Mouse (Mus musculus): Measurements from ENCODE around the gene D1Ertd622e. TPM values are rescaled to one million over a fixed set of nuclear protein-coding genes. Genes with fewer than 3 reads are reported as not detected.

D1Ertd622e gene
- polyA plus RNA-seq (2015; fragmentation: Nextera tagmentation; extraction: Ambion mirVana): 48.0 and 49.8 TPM in 2 replicates

DNA sequence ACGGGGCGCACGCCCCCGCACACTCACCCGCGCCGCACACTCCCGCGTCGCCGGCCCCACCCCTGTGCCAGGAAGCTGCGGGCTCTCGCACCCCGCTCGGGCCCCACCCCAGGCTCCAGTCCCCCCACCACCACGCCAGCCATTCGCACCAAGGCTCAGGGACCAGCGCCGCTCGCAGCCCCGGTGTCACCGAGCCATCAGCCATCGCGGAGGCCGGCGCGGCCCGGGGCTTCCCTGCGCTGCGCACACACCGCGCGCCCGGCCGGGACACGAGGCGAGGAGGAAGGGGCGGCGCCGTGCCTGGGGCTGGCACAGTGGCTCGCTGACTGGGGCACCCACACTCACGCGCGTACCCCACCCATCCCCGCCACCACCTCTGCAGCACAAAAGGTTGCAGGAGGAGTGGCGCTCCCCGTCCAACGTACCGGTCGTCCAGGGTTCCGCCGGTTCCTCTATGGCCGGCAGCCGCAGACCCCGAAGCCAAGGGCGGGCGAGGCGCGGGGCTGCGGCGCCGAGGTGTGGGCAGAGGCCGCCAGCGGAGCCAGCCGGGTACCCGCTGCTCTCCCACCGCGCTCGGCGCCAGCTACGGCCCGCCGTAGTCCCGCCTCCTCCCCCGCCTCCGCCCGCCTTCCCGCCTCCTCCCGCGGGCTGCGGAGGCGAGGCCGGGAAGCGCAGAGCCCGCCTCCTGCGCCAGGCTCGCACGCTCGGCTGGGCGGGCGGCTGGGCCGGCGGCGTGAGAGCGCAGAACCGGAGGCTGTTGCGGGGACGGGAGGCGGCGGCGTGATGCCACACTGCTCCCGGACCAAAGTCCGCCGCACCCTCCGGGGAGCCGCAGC lies at the start of gene D1Ertd622e:
TSS of gene D1Ertd622e (minus strand) at position 669 of the 836 bp plus-strand sequence.
- ATAC-seq (ENCODE audit: insufficient read depth): peak; percentile 83
- Histone ChIP-seq H3K27ac (replicated peaks) (peak within 1 kb of the TSS; percentile 98), H3K4me1 (replicated peaks) (peaks cover 32% of the 10 kb centered on the region), H3K27me3 (peaks cover 3% of the 10 kb centered on the region), H3K9me3 (replicated peaks) (no peaks in the 10 kb centered on the region), H3K4me2 (peak within 1 kb of the TSS; percentile 89), H3K36me3 (replicated peaks) (0 out of 2 replicates have a peak, but pooled peaks cover 7% of the 10 kb centered on the region), H3K4me3 (replicated peaks) (peak within 1 kb of the TSS; percentile 98), H3K9ac (peak within 1 kb of the TSS; percentile 96)
- WGBS (ENCODE audit: insufficient replicate concordance): under 1% methylated on average over 104 of the region's 106 CpGs

DNA sequence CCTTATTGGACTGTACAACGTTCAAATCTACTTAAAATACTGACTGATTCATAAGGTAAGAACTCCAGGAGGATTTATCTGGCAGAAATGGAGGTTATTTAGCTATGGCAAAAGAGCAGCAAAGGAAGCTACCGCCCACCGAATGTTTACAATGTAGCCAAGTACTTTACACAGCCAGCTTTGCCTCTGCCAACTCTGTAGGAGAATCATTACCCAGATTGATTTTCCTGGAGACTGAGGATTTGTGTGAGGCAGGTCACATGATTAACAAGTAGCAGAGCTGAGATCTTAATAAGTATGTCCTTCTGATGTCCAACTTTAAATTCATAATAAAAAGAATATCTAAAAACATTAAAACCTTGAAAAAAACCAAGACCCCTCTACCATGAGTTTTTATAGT lies 48.6 kb upstream of the D1Ertd622e start:
- Histone ChIP-seq H3K9me3 (replicated peaks) (no peaks in the 10 kb centered on the region), H3K4me3 (replicated peaks) (no peak overlapping the region), H3K9ac (no peak overlapping the region), H3K4me2 (no peak overlapping the region), H3K36me3 (replicated peaks) (peaks cover 24% of the 10 kb centered on the region), H3K27me3 (no peaks in the 10 kb centered on the region), H3K27ac (replicated peaks) (no peak overlapping the region), H3K4me1 (replicated peaks) (no peaks in the 10 kb centered on the region)
- ATAC-seq (ENCODE audit: insufficient read depth): no peak
- 80% methylated on average over 3 of the region's 3 CpGs for WGBS (ENCODE audit: insufficient replicate concordance)

- H3K27me3 ChIP-seq: no peaks in the 10 kb centered on the region
- H3K4me3 ChIP-seq (replicated peaks): no peak overlapping the region
- no peak for ATAC-seq (ENCODE audit: insufficient read depth)
- no peak overlapping the region for H3K9ac ChIP-seq
- H3K27ac ChIP-seq (replicated peaks): no peak overlapping the region
- no peaks in the 10 kb centered on the region for H3K9me3 ChIP-seq (replicated peaks)
- H3K4me2 ChIP-seq: no peak overlapping the region
- H3K36me3 ChIP-seq (replicated peaks): peaks cover 14% of the 10 kb centered on the region
- no peaks in the 10 kb centered on the region for H3K4me1 ChIP-seq (replicated peaks)
Measured at GRCm38 (mm10) chr1:97705389-97705788, 43.5 kb upstream of the D1Ertd622e start.

- H3K27ac ChIP-seq (replicated peaks): no peak overlapping the region
- no peak overlapping the region for H3K9ac ChIP-seq
- no peak for ATAC-seq (ENCODE audit: insufficient read depth)
- no peak overlapping the region for H3K4me3 ChIP-seq (replicated peaks)
- H3K9me3 ChIP-seq (replicated peaks): no peaks in the 10 kb centered on the region
- no peaks in the 10 kb centered on the region for H3K27me3 ChIP-seq
- H3K36me3 ChIP-seq (replicated peaks): peaks cover 14% of the 10 kb centered on the region
- WGBS (ENCODE audit: insufficient replicate concordance): 50% methylated on average over 1 of the region's 1 CpGs
- no peak overlapping the region for H3K4me2 ChIP-seq
- H3K4me1 ChIP-seq (replicated peaks): no peaks in the 10 kb centered on the region
Measured at GRCm38 (mm10) chr1:97704646-97705045, 42.8 kb upstream of the D1Ertd622e start.

DNA sequence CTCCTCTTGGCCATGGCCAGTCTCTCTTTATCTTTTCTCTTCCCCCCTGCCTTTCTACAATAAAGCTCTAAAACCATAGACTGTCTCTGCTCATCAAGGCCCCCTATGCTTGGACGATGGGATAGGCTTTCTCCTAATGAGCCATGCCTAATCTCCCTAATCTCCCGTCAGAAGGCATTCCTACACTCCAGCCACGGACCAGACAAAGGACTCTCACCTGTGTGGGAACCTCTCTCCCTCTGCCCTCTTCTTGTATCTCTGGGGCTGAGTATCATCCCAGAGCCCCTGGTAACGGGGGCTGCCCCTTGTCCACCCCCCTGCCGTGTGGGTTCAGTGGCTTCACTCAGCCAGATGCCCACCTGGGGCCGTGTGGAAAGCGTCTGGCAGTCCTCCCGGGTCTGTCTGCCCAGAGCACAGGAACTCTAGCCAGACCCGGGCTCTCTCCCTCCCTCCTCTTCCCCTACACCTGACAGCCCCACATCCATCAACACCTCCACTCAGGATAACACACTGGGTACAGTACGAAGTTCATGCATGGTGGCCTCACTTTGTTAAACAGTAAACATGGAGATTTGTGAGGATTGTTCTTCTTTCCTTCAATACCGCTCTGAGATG lies 37.2 kb upstream of the D1Ertd622e start:
- Histone ChIP-seq H3K36me3 (replicated peaks) (no peaks in the 10 kb centered on the region), H3K27ac (replicated peaks) (no peak overlapping the region), H3K9me3 (replicated peaks) (no peaks in the 10 kb centered on the region), H3K4me1 (replicated peaks) (no peaks in the 10 kb centered on the region), H3K4me3 (replicated peaks) (no peak overlapping the region), H3K9ac (no peak overlapping the region), H3K4me2 (no peak overlapping the region), H3K27me3 (no peaks in the 10 kb centered on the region)
- WGBS (ENCODE audit: insufficient replicate concordance): 33% methylated on average over 11 of the region's 11 CpGs
- ATAC-seq (ENCODE audit: insufficient read depth): no peak

DNA sequence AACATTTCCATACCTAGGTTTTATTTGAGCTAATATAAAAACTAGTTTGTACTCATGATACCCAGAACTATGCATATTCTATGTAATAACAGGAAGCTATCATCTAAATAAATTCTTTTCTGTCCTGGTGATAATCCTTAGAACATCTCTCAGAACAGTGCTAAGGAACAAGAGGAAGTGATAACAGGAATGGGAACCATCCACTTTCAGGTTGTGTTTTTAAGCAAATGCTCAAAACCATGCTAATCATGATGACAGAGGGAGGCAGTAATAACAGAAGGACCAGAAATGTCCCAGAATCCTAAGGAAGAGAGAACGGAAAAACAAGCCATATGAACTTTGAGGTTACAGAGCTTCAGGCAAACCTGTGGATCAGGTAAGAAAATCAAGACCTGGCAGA lies 35.4 kb upstream of the D1Ertd622e start:
- Histone ChIP-seq H3K9ac (no peak overlapping the region), H3K9me3 (replicated peaks) (no peaks in the 10 kb centered on the region), H3K4me1 (replicated peaks) (no peaks in the 10 kb centered on the region), H3K27me3 (no peaks in the 10 kb centered on the region), H3K4me2 (no peak overlapping the region), H3K36me3 (replicated peaks) (no peaks in the 10 kb centered on the region), H3K4me3 (replicated peaks) (no peak overlapping the region), H3K27ac (replicated peaks) (no peak overlapping the region)
- ATAC-seq (ENCODE audit: insufficient read depth): no peak
- WGBS (ENCODE audit: insufficient replicate concordance): 58% methylated on average over 1 of the region's 1 CpGs

DNA sequence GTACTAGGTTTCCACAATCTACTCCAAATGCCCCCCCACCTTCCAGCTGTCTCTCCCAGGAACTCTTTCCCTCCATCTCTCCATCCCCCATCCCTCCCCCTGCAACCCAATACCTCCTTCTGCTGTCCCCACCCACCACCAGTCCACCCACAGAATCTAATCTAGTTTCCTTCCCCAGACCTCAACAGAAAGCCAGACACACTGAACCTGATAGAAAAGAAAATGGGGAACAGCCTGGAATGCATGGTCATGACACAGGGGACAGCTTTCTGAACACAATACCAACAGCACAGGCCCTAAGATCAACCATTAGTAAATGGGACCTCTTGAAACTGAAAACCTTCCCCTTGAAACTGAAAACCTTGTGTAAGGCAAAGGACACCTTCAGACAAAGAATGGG lies 32.0 kb upstream of the D1Ertd622e start:
- no peak for ATAC-seq (ENCODE audit: insufficient read depth)
- Histone ChIP-seq H3K4me2 (no peak overlapping the region), H3K4me3 (replicated peaks) (no peak overlapping the region), H3K9ac (no peak overlapping the region), H3K9me3 (replicated peaks) (no peaks in the 10 kb centered on the region), H3K27me3 (no peaks in the 10 kb centered on the region), H3K4me1 (replicated peaks) (no peaks in the 10 kb centered on the region), H3K36me3 (replicated peaks) (no peaks in the 10 kb centered on the region), H3K27ac (replicated peaks) (no peak overlapping the region)

GRCm38 (mm10) chr1:97688756-97689155 lies 26.9 kb upstream of the D1Ertd622e start:
- 7% methylated on average over 3 of the region's 3 CpGs for WGBS (ENCODE audit: insufficient replicate concordance)
- Histone ChIP-seq H3K27ac (replicated peaks) (no peak overlapping the region), H3K9me3 (replicated peaks) (no peaks in the 10 kb centered on the region), H3K9ac (no peak overlapping the region), H3K27me3 (no peaks in the 10 kb centered on the region), H3K4me1 (replicated peaks) (no peaks in the 10 kb centered on the region), H3K4me2 (no peak overlapping the region), H3K36me3 (replicated peaks) (no peaks in the 10 kb centered on the region), H3K4me3 (replicated peaks) (no peak overlapping the region)
- ATAC-seq (ENCODE audit: insufficient read depth): 0 out of 2 replicates have a peak, but pooled peaks have one; percentile 52

DNA sequence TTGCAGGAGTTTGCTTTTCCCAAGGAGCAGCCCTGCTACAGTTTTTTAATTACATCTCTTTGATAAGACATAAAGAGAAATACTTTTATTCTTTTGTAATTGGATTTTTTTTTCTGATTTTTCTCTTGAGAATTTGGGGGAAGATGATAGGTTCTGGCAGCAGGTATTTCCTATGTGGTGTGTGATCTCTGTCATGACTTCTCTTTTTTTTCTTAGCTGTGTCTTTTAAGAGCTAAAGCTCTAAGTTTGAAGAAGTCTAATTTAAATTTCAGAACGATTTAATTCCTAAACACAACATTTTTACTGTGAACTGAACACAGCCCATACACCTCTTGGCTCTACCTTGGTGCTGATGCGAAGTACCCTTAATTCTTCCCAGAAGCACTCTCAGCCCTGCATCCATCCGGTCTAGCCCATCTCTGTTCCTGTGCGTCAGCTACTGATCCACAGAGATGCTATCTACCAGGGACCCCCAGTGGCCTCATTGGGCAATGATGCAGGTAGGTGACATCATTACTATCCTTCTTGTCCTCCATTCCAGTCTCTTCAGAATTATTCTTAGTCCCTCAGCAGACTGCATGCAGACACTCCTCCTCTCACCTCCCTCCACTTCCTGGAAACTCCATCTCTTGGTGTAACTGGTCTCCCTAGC lies 14.8 kb upstream of the D1Ertd622e start:
- WGBS (ENCODE audit: insufficient replicate concordance): 51% methylated on average over 4 of the region's 4 CpGs
- H3K4me1 ChIP-seq (replicated peaks): peaks cover 7% of the 10 kb centered on the region; the same call in 1 of the 2 replicates
- no peak overlapping the region for H3K9ac ChIP-seq
- no peak overlapping the region for H3K27ac ChIP-seq (replicated peaks)
- no peak overlapping the region for H3K4me3 ChIP-seq (replicated peaks)
- H3K4me2 ChIP-seq: no peak overlapping the region
- no peaks in the 10 kb centered on the region for H3K36me3 ChIP-seq (replicated peaks)
- no peak for ATAC-seq (ENCODE audit: insufficient read depth)
- no peaks in the 10 kb centered on the region for H3K27me3 ChIP-seq
- no peaks in the 10 kb centered on the region for H3K9me3 ChIP-seq (replicated peaks)

DNA sequence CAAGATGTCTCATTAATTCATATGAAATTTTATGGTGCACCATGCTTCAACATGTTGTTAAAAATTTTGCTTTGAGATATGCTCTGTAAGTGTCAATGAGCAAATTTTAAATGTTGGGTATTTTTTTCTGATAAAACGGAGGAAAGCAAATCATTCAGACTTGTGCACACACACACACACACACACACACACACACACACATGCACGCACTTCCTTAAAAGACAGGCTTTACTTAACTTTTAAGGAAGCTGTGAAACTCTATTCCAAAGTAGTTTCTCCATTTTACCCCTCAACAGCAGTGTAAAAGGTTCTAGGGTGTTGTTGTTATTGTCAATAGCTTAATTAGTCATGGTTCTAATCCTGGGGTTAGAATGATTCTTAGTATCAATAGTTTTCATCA lies 14.2 kb upstream of the D1Ertd622e start:
- Histone ChIP-seq H3K9me3 (replicated peaks) (no peaks in the 10 kb centered on the region), H3K4me2 (no peak overlapping the region), H3K27me3 (no peaks in the 10 kb centered on the region), H3K4me1 (replicated peaks) (peaks cover 7% of the 10 kb centered on the region; the same call in 1 of the 2 replicates), H3K9ac (no peak overlapping the region), H3K4me3 (replicated peaks) (no peak overlapping the region), H3K36me3 (replicated peaks) (no peaks in the 10 kb centered on the region), H3K27ac (replicated peaks) (no peak overlapping the region)
- no peak for ATAC-seq (ENCODE audit: insufficient read depth)
- 28% methylated on average over 2 of the region's 2 CpGs for WGBS (ENCODE audit: insufficient replicate concordance)

- ATAC-seq (ENCODE audit: insufficient read depth): peak; percentile 58
- no peak overlapping the region for H3K27ac ChIP-seq (replicated peaks)
- WGBS (ENCODE audit: insufficient replicate concordance): 2% methylated on average over 2 of the region's 2 CpGs
- H3K27me3 ChIP-seq: no peaks in the 10 kb centered on the region
- H3K36me3 ChIP-seq (replicated peaks): no peaks in the 10 kb centered on the region
- no peaks in the 10 kb centered on the region for H3K9me3 ChIP-seq (replicated peaks)
- H3K4me1 ChIP-seq (replicated peaks): peaks cover 7% of the 10 kb centered on the region; the same call in 1 of the 2 replicates
- no peak overlapping the region for H3K4me2 ChIP-seq
- no peak overlapping the region for H3K4me3 ChIP-seq (replicated peaks)
- no peak overlapping the region for H3K9ac ChIP-seq
Measured at GRCm38 (mm10) chr1:97672849-97673248, 11.0 kb upstream of the D1Ertd622e start.
